Mouse (Mus musculus) forebrain, embryonic 14.5 days (tissue): ENCODE results near the gene Dip2c. TPM values are rescaled to one million over a fixed set of nuclear protein-coding genes. Genes with fewer than 3 reads are reported as not detected.

Source experiments
- ATAC-seq: fragments of 200-750 bp; cut with Nextera tagmentation; 2 replicates; pipeline ENCODE4 v1.8.0; 2017; ENCODE audit warnings: mild to moderate bottlenecking, moderate library complexity
- DNase-seq: peaks from one replicate; pipeline ENCODE4 v3.0.0-alpha.2; 2015; ENCODE audit warnings: low spot score
- H3K27ac ChIP-seq: fragments of 300-500 bp; sonication (generic); 2 replicates; pipeline ENCODE4 v1.5.1; 2014; ENCODE audit warnings: low read depth, mild to moderate bottlenecking, control low read depth, low read length, moderate library complexity
- H3K27me3 ChIP-seq: fragments of 300-500 bp; sonication (generic); replicated peaks from 2 replicates; pipeline ENCODE4 v1.6.1; 2014; ENCODE audit warnings: low read length, control low read depth, mixed read lengths; ENCODE audit not compliant: control insufficient read depth, insufficient read depth
- H3K36me3 ChIP-seq: fragments of 300-500 bp; sonication (generic); 2 replicates; pipeline ENCODE4 v1.6.1; 2014; ENCODE audit warnings: low read length, control low read depth; ENCODE audit not compliant: control insufficient read depth, insufficient read depth
- H3K4me1 ChIP-seq: fragments of 300-500 bp; sonication (generic); 2 replicates; pipeline ENCODE4 v1.6.1; 2014; ENCODE audit warnings: antibody characterized with exemption, low read length, control low read depth; ENCODE audit not compliant: control insufficient read depth, insufficient read depth
- H3K4me2 ChIP-seq: fragments of 300-500 bp; sonication (generic); 2 replicates; pipeline ENCODE4 v1.6.1; 2014; ENCODE audit warnings: mild to moderate bottlenecking, control low read depth, low read length
- H3K4me3 ChIP-seq: fragments of 300-500 bp; sonication (generic); 2 replicates; pipeline ENCODE4 v1.5.1; 2014; ENCODE audit warnings: low read depth, low read length, control low read depth
- H3K9ac ChIP-seq: fragments of 300-500 bp; sonication (generic); 2 replicates; pipeline ENCODE4 v1.6.1; 2014; ENCODE audit warnings: mild to moderate bottlenecking, low read length, control low read depth, moderate library complexity
- H3K9me3 ChIP-seq: fragments of 300-500 bp; sonication (generic); replicated peaks from 2 replicates; pipeline ENCODE4 v1.6.1; 2016; ENCODE audit warnings: low read length, control low read depth, mixed read lengths; ENCODE audit not compliant: control insufficient read depth
- WGBS: fragments of 180-500 bp; shearing (Covaris S2); extraction: QIAGEN DNeasy Blood & Tissue Kit; methylation state at CpG from one replicate; pipeline ENCODE4 v1.1.7; 2014; 5-methylcytosine and 5-hydroxymethylcytosine counted together
- polyA plus RNA-seq: library from polyadenylated mRNA; unstranded; fragments of >200 nt; fragmentation: Nextera tagmentation; extraction: Ambion mirVana; gene quantifications from 2 replicates; pipeline ENCODE4 v1.2.1, GENCODE M21; 2014

Gene Dip2c
- 13.2 and 15.6 TPM in 2 replicates for polyA plus RNA-seq

DNA sequence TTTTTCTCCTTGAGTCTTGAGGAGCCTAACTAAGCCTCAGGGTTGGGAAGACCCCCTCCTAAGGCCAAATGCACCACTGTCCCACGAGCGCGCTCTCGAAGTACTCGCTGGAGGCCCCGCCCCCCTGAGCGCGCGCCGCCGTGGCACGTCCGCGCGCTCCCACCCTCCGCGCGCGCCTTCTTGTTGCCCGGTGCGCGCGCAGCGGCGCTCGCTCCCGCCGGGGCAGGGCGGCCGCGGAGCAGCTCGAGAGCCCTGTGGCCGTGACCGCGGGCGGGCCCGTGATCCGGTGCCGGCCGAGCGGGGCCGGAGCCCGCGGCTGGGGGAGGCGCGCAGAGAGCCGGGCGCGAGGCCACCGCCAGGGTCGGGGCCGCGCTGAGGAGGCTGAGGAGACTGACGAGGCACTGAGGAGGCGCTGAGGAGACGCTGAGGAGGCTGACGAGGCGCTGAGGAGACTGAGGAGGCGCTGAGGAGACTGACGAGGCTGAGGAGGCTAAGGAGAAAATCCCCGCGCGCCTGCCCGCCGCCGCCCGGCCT is at the start of gene Dip2c:
Gene Dip2c, plus strand, starts transcription at position 207 of the 534 bp plus-strand sequence.
- H3K27ac ChIP-seq = peak within 1 kb of the TSS; percentile 98
- H3K4me1 ChIP-seq = peaks cover 16% of the 10 kb centered on the region
- peak within 1 kb of the TSS; percentile 72 for H3K4me2 ChIP-seq
- peak within 1 kb of the TSS; percentile 98 for H3K9ac ChIP-seq
- peak within 1 kb of the TSS; percentile 94 for H3K4me3 ChIP-seq
- H3K9me3 ChIP-seq = no peaks in the 10 kb centered on the region
- no peaks in the 10 kb centered on the region for H3K36me3 ChIP-seq
- DNase-seq = peak; percentile 94
- no peaks in the 10 kb centered on the region for H3K27me3 ChIP-seq
- ATAC-seq = peak; percentile 94
- under 1% methylated on average over 64 of the region's 67 CpGs for WGBS

DNA sequence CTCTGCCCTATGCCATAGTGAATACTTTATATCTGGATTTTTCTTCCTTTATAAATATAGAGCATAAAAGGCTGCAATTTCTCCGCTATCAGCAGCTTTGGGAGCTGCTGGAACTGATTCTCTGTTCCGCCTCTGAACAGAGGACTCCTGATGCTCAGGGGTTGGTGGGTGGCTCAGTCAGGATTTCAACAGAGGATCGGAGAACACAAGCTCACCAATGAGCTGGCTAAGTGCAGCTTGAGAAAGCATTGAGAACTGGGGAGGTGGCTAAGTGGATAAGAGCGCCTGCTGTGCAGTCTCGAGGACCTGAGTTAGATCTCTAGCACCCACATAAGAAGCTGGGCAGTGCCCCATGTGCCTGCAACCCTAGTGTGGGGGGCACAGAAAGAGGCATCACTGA is 49.2 kb upstream of the Dip2c start:
- ATAC-seq (no peak), DNase-seq (no peak)
- H3K9me3 ChIP-seq = no peaks in the 10 kb centered on the region
- no peaks in the 10 kb centered on the region for H3K27me3 ChIP-seq
- no peak overlapping the region for H3K9ac ChIP-seq
- no peak overlapping the region for H3K4me2 ChIP-seq
- 77% methylated on average over 5 of the region's 5 CpGs for WGBS
- no peaks in the 10 kb centered on the region for H3K36me3 ChIP-seq
- no peaks in the 10 kb centered on the region for H3K4me1 ChIP-seq
- no peak overlapping the region for H3K4me3 ChIP-seq
- no peak overlapping the region for H3K27ac ChIP-seq

DNA sequence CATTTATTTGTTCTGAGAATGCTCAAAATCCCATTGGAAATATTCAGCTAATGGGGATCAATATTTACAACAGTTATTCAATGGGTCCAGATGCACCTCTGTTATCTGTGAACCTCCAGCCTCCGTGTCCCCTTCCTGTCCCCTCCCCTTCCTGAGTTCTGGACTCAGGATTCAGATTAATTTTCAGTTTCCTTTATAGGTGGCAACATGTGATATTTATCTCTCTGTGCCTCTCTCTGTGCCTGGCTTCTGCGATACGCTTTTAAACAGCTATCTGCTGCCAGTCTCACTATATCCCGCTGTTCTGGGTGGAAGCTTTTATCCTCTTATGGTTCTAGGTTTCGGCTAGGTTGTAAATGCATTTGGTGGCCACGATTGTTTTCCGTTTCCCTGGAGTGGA is 38.8 kb upstream of the Dip2c start:
- Histone ChIP-seq H3K9ac (no peak overlapping the region), H3K4me2 (no peak overlapping the region), H3K9me3 (no peaks in the 10 kb centered on the region), H3K27ac (no peak overlapping the region), H3K27me3 (no peaks in the 10 kb centered on the region), H3K4me1 (no peaks in the 10 kb centered on the region), H3K36me3 (no peaks in the 10 kb centered on the region), H3K4me3 (no peak overlapping the region)
- ATAC-seq (no peak), DNase-seq (no peak)
- WGBS = 91% methylated on average over 7 of the region's 7 CpGs

DNA sequence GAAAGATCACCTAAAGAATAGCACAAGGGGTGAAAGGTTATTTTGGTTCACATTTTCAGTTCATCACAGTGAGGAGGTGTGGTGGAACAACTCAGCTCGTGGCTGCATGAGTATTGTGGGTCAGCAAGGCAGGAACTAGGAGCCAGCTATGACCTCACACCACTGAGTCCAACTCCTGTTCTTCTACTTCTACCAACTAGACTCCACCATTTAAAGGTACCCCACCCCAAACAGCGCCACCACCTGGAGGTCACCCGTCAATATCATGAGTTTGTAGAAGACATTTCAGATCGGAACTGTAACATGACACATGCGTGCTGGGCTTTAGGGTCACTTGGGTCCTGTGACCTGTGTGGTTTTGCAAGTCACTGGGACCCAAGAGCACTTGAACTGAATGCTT is 37.2 kb upstream of the Dip2c start:
- H3K4me2 ChIP-seq = no peak overlapping the region
- H3K27me3 ChIP-seq = no peaks in the 10 kb centered on the region
- WGBS = 91% methylated on average over 5 of the region's 5 CpGs
- no peaks in the 10 kb centered on the region for H3K4me1 ChIP-seq
- ATAC-seq = no peak
- no peaks in the 10 kb centered on the region for H3K36me3 ChIP-seq
- H3K9ac ChIP-seq = no peak overlapping the region
- no peak overlapping the region for H3K27ac ChIP-seq
- H3K9me3 ChIP-seq = no peaks in the 10 kb centered on the region
- no peak for DNase-seq
- no peak overlapping the region for H3K4me3 ChIP-seq

DNA sequence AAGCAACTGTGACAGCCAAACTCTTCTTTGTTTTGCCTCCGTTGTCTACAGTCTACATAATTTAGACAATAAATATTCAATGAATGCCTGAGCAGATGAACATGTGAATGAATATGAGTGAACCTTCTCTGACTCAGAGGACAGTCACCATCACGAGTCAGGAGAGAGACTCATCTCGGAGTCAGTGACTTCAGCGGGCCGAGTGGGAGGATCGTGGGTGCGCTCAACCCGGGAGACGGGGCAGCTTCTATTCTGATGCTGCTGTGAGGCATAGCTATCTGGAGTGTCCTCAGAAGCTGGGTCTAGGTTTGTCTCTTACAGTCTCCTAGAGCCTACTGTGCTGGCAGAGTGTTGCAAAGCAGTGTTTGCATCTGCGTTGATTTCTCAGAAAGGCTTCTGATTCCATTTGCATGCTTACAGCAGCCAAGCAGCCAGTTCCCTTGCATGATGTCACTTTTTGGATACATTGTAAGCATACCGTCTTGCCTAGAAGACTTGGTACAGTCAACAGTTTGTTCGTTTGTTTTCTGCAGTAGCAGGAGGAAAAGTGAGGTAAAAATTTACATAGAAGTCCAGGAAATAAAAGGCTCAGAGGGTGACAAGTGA is 36.6 kb upstream of the Dip2c start:
- ATAC-seq = no peak
- H3K9ac ChIP-seq = no peak overlapping the region

DNA sequence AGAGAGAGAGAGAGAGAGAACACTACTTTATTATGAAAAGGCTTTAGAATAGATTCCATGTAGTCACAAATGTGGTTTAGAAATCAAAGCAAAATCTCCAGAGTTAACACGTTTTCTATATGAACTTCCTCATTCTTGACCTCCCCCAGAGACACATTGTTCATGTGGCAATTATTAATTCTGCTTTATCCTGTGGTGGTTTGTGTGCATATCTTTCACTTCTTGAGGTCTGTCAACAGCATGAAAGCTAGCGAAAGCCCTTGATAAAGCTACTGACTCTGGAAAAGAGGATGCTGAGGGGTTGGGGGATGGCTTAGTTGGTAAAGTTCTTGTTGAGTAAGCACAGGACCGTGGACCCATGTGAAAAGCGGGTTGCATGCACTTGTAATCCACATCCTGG is 14.6 kb upstream of the Dip2c start:
- no peaks in the 10 kb centered on the region for H3K4me1 ChIP-seq
- no peaks in the 10 kb centered on the region for H3K9me3 ChIP-seq
- H3K27me3 ChIP-seq = no peaks in the 10 kb centered on the region
- no peak for DNase-seq
- 77% methylated on average over 4 of the region's 4 CpGs for WGBS
- H3K4me2 ChIP-seq = no peak overlapping the region
- no peak overlapping the region for H3K4me3 ChIP-seq
- H3K36me3 ChIP-seq = no peaks in the 10 kb centered on the region
- H3K9ac ChIP-seq = no peak overlapping the region
- no peak for ATAC-seq
- no peak overlapping the region for H3K27ac ChIP-seq

More for the DNA sequence above, 36.6 kb upstream of the Dip2c start:
- H3K4me3 ChIP-seq = no peak overlapping the region
- peak; percentile 18 for DNase-seq
- no peak overlapping the region for H3K27ac ChIP-seq
- H3K4me2 ChIP-seq = no peak overlapping the region
- WGBS = 90% methylated on average over 12 of the region's 12 CpGs
- H3K27me3 ChIP-seq = no peaks in the 10 kb centered on the region
- H3K9me3 ChIP-seq = no peaks in the 10 kb centered on the region
- H3K36me3 ChIP-seq = no peaks in the 10 kb centered on the region
- no peaks in the 10 kb centered on the region for H3K4me1 ChIP-seq

DNA sequence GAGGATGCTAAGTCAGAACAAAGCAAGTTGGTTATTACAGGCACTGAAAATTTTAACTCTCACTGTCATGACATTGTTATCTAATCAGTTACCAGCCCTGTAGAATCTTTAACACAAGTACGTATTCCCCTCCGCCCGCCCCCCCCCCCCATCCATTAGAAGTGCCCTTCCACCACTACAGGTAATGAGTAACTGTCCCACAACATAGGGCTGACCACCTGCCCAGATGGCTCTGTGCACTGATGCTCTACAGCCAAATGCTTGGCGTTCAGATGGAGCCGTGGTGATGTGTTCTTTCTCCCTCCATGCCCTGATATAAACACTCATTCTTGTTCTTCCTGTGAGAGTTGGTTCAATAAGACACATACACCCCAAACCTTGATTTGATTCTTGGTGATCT is 10.8 kb upstream of the Dip2c start:
- Histone ChIP-seq H3K9me3 (no peaks in the 10 kb centered on the region), H3K4me1 (no peaks in the 10 kb centered on the region), H3K4me2 (no peak overlapping the region), H3K4me3 (no peak overlapping the region), H3K9ac (no peak overlapping the region), H3K27ac (no peak overlapping the region), H3K27me3 (no peaks in the 10 kb centered on the region), H3K36me3 (no peaks in the 10 kb centered on the region)
- DNase-seq (no peak), ATAC-seq (no peak)
- 100% methylated on average over 5 of the region's 5 CpGs for whole genome bisulfite sequencing

DNA sequence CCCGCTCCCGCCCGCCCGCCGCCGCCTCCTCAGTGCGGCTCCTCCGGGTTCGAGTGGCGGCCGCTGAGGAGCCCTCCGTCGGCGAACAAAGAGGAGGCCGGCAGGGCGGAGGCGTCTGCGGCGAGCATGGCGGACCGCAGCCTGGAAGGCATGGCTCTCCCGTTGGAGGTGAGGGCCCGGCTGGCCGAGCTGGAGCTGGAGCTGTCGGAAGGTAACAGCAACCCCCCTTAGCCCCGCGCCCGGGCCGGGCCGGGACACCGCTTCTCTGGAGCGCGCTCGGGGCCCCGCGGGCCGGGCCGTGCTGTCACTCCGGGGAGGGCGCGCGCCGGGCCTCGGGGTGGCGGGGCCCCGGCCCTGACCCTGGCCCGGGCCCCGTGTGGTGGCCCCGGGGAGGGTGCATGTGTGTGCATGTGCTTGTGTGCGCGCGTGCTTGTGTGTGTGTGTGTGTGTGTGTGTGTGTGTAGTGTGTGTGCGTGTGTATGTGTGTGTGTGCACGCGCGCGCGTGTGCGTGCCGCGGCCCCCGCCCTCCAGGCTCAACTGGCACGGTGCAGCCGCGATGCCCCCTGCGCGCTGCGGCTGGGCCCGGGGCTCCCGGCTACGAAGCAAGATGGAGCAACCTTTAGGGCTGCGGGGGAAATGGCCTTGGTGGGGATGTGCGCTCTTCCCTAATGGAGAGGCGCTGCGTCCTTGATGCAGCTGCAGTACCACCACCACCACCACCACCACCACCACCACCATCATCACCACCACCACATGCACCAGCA is 710 bp downstream of the Dip2c start:
- DNase-seq (peak; percentile 65), ATAC-seq (peak; percentile 78)
- no peaks in the 10 kb centered on the region for H3K9me3 ChIP-seq
- no peaks in the 10 kb centered on the region for H3K36me3 ChIP-seq
- H3K27ac ChIP-seq = peak overlapping the region; percentile 98
- under 1% methylated on average over 57 of the region's 75 CpGs for WGBS
- peak overlapping the region; percentile 94 for H3K4me3 ChIP-seq
- peak overlapping the region; percentile 72 for H3K4me2 ChIP-seq
- peaks cover 18% of the 10 kb centered on the region for H3K4me1 ChIP-seq
- peak overlapping the region; percentile 98 for H3K9ac ChIP-seq
- no peaks in the 10 kb centered on the region for H3K27me3 ChIP-seq

DNA sequence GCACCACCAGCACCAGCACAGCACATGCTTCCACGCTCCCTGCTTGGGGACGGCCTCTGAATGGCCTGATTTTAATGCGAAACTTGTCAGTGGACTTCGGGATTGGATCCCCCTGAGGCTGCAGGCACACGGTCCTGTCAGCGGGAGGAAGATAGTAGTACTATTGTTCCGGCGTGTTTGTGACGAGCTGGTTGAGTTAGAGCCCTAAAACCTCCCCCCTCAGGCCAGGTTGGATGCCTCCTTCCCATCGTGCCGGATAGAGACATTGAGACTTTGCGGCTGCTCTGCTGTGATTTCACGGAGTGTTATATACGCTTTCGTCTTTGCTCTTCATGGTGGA is 1.3 kb downstream of the Dip2c start:
- H3K4me1 ChIP-seq = peaks cover 18% of the 10 kb centered on the region
- H3K36me3 ChIP-seq = no peaks in the 10 kb centered on the region
- WGBS = 2% methylated on average over 15 of the region's 15 CpGs
- H3K4me3 ChIP-seq = peak overlapping the region; percentile 94
- H3K27me3 ChIP-seq = no peaks in the 10 kb centered on the region
- H3K9ac ChIP-seq = peak overlapping the region; percentile 98
- no peaks in the 10 kb centered on the region for H3K9me3 ChIP-seq
- H3K27ac ChIP-seq = peak overlapping the region; percentile 98; the same call in 1 of the 2 replicates
- no peak for DNase-seq
- H3K4me2 ChIP-seq = peak overlapping the region; percentile 72
- peak; percentile 6; the same call in 1 of the 2 replicates for ATAC-seq
